Mouse (Mus musculus) frontal cortex, postnatal 10 days (tissue): Measurements from ENCODE around the gene Snapc4.

Source experiments
- DNase-seq, 2 experiments: peaks; one replicate each; pipeline ENCODE4 v3.0.0; 2022; ENCODE audit warnings: low spot score in 2 of 2, mixed read lengths in 1 of 2

Gene Snapc4

DNA sequence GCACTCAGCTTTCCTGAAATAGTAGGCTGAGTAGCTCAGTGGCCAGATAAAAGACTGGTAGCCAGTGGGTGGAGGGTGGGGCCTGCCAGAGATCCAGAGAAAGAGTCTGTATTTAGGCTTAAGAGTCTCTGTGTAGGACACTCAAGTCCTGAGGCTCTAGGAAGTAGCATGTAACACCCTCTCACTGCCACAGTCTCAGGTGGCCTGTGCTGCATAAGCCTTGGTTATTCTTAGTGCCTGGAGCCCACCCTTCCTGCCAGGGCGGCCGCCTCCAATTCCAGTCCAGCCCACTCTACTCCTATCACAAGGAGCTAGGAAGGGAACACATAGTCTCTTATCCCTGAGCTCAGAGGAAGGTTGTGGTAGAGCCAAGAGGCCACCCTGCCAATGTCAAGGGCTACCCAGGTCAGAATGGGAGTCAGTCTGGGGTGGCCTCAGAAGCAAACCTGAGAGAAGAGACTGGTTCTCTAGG, 38.9 kb downstream of the Snapc4 start:
- DNase-seq = no peak

DNA sequence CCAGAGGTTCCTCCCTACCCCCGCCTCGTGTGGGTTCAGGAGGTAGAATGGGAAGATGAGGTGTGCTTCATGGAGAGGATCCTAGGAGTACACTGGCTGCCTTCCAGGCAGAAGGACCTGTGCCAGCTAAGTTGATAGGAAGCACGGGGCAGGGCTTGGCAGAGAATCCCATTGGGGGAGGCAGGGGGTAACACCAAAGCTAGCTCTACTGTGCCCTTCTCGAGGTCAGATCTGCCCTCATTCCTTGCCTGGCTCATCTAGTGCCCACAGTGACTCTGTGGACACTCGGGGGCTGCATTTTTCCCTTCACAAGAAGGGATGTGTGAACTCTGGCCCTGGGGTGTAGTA, 41.3 kb downstream of the Snapc4 start:
- no peak for DNase-seq

GRCm38 (mm10) chr2:26338302-26339203, 41.9 kb downstream of the Snapc4 start:
- DNase-seq = no peak

GRCm38 (mm10) chr2:26330702-26331101, 49.8 kb downstream of the Snapc4 start:
- no peak for DNase-seq

GRCm38 (mm10) chr2:26330056-26330468, 50.4 kb downstream of the Snapc4 start:
- no peak for DNase-seq

DNA sequence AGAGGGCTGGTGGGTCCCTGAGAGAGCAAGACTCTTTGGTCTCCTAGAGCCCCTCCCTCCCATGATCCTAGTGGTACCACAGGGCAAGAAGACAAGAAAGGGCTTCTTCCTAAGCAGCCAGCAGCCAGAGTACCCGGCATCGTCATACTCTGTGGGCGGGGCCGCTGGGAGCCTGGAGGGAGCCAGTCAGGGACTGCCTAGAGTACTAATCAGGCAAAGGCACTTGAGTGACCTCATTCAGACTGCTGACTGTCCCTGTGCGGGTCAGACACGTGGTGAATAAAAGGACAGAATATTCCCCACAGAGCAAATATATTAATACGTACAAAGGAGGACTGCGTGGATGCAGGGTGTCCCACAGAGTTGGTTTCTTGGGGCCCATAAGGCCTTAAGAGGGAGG, 51.1 kb downstream of the Snapc4 start:
- DNase-seq = no peak

- no peak for DNase-seq
Measured at GRCm38 (mm10) chr2:26327852-26328251, 52.6 kb downstream of the Snapc4 start.

DNA sequence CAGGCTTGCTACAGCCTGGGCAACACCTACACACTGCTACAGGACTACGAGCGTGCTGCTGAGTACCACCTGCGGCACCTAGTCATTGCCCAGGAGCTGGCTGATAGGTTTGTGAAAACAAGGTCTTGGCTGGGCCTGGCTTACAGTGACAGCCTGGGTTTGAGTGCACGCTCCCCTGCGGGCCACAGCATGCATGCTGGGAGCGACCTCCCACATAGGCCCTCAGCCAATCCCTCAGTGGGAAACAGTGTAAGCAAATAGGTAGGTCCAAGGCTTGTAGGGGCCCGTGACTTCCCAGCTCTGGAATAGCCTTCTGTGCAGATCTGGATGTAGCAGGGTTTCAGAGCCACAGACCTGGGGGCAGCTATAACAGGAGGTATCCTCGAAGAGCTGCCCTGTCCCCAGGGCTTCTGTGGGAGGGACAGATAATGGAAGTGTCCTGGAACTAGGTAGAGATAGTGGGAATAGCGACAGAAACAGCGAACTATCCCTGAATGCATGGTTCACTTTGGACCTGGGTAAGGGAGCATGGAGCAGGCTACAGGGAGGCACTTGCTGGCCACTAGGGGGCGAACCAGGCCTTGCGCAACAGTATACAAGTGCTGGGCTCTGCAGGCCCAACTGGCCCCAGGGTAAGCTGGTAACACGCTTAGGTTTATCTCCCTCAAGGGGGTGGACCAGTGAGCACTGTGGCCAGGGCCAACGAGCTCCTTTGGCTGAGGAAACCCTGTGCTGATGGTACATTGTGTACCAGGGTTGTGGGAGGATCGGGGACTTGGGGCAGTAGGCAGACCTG, 54.9 kb downstream of the Snapc4 start:
- no peak for DNase-seq

- DNase-seq = no peak
Measured at GRCm38 (mm10) chr2:26324917-26325316, 55.5 kb downstream of the Snapc4 start.

GRCm38 (mm10) chr2:26323589-26324325, 56.7 kb downstream of the Snapc4 start:
- no peak for DNase-seq

DNA sequence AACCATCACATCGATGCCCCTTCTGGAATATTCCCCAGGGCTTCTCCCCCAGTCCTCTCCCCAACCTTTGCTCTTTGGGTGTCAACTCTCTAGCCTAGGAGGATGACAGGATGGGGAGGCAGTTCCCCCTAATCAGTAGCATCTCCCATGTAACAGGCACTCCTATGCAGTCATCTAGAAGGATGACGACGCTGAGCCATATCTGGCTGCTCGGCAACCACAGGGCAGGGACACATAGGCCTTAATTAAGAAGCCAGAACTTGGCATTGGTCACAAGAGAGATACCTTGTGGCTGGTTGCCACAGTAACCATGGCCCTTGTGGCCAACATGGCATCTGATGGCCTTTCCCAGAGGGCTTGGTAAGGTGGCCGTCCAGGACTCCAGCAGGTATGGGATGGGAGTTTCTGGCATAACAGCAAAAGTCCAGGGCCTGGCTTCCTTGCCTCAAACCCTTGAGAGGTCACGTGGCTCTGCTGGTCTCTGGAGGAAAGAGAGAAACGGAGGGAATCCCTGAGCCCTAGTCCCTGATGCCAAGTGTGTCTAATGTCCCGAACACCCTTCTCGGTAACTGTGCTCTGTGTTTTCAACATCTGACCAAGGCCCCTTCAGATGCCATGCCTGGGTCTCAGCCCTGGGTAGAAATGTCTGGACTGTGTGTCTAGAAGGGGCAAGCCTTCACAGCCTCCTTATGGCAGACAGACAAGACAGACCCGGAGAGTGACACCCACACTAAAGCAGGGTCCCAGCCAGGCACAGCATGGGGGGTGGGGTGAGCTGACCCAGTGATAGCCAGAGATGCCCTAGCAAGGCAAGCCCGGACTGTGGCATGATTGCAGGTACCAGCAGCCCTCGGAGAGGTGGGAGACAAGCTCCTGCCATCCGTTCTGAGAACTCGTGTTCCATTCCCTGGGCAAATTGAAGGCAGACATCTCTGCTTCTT, 59.9 kb downstream of the Snapc4 start:
- DNase-seq = no peak

DNA sequence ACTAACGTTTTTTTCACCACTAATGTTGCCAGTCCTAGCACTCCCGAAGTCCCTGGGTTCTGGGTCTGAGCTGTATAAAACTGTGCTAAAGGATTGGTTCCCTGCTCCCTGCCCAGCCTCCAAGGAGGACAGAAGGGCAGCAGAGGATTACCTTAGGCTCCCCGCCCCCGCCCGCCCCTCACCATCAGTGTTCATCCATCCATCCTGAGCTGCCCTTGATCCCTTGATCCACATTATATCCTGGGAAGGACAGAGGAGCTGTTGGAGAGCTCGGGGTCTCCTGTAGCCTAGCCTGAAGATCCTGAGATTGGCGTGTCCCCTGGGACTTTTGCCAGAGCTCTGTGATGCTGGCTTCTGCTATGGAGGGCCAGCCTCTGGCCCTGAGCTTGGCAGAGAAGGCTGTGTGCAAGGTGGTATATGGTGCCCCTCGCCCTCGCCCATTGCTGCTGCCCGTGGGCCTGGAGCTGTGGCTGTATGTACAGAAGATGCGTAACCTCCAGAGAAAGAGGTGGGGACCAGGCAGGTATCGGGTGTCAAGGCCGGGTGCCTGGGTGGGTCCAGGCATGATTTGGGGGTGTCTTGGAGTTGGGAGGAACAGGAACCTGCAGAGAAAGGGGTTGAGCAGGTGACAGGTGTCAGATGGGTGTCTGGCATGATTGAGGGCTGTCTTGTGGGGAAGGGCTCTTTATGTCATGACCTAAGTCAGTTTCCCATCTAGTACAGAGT, 60.8 kb downstream of the Snapc4 start:
- no peak for DNase-seq

GRCm38 (mm10) chr2:26319109-26319508, 61.3 kb downstream of the Snapc4 start:
- no peak for DNase-seq

DNA sequence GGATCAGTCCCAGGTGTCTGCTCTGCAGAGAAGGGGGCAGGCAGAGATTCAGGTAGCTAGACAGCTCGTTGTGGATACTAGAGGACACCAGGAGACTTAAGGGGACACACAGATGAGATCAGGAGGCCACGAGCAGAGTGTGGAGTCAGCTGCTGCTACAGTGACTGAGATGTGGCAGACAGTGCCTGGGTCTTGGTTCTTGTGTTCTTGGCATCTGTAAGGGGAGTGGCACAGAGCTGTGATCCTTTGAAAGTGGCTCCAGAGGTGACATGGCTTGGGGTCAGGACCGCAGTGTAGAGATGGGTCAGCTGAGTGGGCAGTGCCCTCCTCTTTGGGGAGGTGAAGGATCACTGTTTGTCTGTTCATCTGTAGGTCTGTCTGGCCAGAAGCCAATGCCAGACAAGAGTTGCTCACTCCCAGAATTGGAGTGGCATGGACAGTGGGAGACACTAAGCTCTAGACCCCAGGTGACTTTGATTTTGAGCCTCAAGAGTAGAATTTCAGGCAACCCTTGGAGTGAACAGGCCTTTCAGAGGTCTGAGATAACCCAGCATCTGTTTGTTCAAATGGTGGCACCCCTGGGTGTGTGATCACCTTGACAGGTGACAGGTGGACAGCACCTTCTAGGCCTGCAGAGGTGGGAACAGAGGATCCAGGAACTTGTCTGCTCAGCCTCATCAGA, 62.3 kb downstream of the Snapc4 start:
- no peak for DNase-seq

- DNase-seq = no peak
Measured at GRCm38 (mm10) chr2:26317371-26317770, 63.1 kb downstream of the Snapc4 start.

- DNase-seq = no peak
Measured at GRCm38 (mm10) chr2:26316576-26317246, 63.7 kb downstream of the Snapc4 start.

GRCm38 (mm10) chr2:26315925-26316311, 64.5 kb downstream of the Snapc4 start:
- no peak for DNase-seq

DNA sequence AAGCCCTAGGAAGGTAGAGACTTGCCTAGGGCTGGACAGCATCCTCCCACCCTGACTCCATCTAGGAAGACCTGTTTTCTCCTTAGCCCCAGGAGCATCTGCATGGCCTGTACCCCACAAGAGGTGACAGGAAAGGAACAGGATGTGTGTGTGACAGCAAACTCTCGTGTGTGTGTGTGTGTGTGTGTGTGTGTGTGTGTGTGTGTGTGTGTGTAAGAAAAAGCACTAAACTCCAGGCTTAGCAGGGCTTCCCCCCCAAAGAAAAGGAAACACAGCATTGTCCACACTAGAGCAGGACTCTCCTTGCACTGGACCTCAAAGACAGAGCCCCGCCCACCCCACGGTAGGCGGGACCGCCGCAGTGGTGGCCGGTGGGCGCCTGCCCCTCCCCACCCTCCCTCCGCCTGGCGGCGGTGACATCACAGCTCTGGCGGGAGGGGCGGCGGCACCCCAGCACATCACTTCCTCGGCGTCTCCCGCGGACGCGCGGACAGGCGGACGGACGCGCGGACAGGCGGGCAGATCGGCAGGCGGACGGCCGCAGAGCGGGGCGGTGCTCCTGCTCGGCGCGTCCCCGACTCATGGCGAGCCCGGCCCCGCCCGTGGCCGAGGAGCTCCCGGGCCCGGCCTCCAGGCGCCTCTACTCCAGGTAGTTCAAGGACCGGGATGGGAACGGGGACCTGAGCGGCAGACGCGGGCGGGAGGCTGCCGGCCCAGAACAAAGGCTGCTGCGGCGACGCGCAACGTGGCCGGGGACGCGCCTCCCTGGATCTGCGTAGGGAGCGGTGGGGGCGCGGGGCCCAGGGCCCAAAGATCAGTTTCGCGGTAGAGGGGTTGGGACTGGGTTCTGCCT, 65.2 kb downstream of the Snapc4 start, which contains the start of gene Gpsm1:
Gene Gpsm1 (plus strand): TSS at position 444 of the 853 bp plus-strand sequence.
- peak; percentile 72 to 81 for DNase-seq
